Mouse (Mus musculus) kidney, adult 9 months (tissue): ENCODE results near the gene Jup.

Experiments
- DNase-seq: peaks from one replicate; pipeline ENCODE4 v3.0.0; 2022

Gene Jup

DNA sequence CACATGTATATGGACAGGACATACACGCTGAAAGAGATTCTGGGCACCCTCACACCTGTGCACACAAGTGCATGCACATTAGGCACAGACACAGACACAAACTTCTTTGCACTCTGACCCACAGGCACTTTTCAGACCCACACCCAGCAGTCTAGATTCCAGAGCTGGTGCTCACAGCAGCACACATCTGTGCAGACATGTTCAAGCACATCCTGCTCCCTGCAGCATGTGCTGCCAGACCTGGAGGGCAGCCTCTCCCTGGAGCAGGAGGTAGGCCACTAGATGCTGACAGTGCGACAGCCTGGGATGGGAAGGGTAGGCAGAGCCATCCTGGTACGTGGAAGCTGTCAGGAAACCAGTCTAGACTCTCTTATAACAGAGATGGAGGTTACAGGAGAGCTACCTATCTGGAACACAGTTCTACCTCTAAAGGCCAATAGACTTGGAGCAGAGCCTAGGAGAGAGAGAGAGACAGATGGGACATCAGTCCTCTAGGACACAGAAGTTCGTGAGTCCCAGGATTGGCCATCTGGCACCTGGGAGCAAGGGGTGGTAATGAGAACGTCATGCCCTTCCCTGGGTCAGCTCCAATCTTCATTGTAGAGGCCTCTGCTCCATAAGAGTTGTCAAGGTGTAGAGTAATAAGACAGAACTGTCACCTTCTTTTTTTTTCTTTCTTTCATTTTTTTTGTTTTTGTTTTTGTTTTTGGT lies 9.6 kb upstream of the Jup start:
- no peak for DNase-seq

DNA sequence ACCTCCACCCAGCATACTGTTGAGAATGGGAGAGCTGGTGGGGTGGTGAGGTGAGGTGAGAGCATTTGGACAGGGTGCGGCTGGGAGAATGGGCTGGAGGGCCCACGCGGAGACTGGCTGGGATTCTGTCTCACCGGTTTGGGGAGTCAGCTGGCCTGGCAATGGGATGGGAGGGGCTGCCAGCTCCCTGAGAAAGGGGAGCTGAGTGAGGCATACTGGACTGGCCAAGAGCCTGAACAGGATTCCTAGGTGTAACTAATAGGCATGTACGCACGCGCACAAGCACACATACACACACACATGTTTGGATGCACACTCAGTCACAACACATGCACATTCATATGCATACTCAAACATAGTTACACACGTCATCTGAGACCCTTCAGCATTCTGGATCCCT lies 8.7 kb upstream of the Jup start:
- no peak for DNase-seq

DNA sequence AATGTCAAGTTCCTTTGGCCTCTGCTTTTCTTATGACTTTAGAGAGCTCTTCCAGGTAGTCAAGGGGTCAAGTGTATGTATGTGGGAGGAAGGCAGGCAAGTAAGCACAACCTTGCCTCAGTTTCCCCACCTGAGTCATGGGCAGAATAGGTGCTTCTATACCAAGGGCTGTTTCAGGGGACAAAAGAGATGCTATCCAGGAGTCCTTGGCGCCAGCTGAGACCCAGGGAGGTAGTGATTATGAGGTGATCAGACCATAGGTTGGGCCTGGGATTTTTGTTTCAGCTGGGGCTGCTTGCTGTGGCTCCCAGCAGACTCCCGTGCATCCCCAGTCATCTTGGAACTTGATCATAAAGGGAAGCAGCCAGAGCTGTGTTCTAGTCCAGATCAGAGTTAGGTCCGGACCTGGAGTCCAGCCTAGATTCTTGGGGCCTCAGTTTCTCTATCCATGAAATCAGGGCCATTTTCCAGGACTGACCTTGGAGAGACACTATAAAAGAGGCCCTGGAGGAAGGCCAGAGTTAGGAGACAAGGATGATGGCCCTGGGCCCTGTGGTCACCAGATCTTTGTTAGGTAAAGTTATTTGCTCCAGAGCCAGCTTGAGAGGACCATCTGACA lies 7.0 kb upstream of the Jup start:
- no peak for DNase-seq

GRCm38 (mm10) chr11:100403445-100404134 lies 6.0 kb upstream of the Jup start:
- no peak for DNase-seq

DNA sequence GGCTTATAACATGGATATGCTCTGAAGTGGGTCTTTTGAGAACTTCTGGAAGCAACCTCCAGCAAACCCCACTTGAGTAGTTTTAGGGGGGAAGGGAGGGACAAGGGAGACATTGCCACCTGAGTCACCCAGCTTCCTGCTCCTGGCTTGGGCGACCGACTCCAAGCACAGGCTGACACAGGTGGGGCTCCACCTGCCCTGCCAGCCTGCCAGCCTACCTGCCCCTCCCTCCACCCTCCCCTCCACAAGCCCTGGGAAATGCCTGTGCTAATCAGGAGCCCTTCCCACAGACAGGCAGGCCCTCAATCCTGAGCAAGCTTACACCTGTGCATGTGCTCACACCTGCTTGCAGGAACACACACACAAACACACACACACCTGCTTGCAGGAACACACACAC lies 5.1 kb upstream of the Jup start:
- no peak for DNase-seq

- DNase-seq: no peak
Measured at GRCm38 (mm10) chr11:100402240-100402639, 4.7 kb upstream of the Jup start.

- DNase-seq: no peak
Measured at GRCm38 (mm10) chr11:100400842-100401241, 3.3 kb upstream of the Jup start.

DNA sequence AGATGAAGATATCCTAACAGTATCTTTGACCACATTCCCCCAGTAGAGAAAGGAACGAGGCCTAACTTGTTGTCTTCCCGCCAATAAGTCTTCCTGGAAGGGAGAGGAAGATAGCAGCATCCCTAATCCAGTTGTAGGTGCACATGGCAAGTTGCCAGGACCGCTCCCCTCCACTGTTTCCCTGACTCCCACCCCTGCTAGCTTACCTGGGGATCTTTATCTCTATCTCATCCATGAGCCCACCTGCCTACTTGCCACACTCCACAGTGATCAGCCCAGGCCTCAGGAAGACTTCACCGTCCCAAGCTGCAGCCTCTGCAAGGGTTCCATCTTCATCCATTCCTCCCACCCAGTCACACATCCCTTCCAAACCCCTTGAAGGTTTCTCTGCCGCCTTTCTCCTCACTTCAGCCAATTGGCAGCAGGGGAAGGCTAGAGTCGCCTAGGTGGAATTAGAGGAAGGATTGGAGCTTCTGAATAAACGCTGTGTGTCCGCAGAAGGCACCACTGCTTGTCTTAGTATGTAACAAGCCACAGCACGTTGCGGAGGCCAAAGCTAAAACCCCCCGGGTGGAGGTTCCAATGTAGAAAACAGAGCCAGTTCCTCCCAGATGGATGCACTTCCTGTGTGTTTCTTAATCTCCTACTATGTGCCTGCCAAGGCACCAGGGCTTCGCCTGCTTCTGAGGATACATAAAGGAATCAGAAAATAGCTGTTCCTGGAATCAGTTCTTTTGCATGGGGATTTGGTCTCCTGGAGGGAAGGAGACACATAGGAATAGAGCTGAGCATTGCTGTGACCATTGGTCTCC lies 2.4 kb upstream of the Jup start:
- no peak for DNase-seq

DNA sequence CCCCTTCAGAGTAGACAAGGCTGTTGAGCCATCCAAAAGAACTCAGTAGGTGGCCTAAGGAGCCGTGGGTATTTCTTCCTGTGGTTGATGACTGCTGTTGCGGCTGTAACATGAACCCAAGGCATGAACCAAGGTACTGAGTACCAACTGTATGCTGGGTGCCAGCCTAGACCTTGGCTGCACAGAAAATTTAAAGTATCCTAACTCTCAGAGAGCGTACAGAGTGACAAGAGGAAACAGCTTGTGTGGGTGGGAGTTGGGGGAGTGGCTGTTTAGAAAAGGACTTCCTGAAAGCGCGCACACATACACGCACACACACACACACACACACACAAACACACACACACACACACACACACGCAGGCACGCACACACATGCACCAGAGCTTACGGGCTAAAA lies 1.8 kb upstream of the Jup start:
- DNase-seq: no peak

GRCm38 (mm10) chr11:100398517-100398916 lies 954 bp upstream of the Jup start:
- DNase-seq: no peak

- DNase-seq: peak; percentile 78
Measured at GRCm38 (mm10) chr11:100396886-100397599, 520 bp downstream of the Jup start.

DNA sequence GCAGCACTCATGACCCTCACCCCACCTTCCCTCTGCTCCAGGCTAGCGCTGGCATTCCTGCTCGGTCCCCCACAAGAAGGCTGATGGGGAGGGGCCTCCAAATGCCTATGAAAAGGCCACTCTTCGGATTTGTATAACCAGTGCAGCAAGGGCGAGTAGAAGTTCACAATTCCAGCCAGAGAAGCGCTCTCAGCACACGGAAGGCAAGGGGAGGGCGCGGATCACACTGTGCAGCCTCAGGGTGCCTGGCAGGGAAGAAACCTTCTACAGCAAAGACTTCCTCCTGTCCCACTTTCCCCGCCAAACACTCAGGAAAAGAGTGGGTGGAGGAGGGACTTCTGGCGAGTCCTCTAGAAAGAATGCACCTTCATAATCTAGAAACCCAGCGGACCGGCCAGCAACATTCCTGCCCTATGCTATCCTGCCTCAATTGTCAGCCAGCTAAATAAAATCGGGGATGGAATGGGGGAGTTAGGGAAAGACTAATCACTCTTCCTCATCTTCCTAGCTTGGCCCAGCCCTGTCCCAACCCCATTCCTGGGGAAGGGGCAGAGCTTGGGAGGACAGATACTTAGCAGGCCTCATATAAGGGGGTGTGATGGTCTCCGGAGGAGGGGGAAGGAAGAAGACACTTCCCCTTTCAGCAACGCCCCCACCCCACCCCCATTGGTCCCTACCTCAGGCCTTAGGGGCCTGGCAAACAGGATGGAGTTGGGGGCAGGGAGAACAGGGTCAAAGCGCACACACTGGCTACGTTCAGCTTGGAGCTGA lies 1.5 kb downstream of the Jup start:
- peak; percentile 69 for DNase-seq

DNA sequence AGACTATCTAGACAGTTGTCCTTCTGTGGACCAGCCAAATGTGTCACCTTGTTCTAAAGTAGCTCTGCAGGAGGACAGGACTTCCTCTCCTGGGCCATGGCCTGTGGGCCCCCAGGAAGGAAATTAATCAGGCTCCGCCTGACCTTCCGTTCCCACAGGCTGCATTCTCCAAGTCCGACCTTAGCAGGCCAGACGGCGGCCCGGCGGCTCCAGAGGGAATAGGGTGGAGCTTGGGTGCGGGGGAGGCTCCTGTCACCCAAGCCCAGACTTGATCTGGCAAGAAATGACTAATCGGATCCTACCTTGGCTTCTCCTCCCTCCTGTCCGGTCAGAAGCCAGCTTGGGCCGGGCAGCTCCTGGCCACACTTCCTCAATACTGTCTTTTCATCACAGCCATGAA lies 2.4 kb downstream of the Jup start:
- peak; percentile 95 for DNase-seq

DNA sequence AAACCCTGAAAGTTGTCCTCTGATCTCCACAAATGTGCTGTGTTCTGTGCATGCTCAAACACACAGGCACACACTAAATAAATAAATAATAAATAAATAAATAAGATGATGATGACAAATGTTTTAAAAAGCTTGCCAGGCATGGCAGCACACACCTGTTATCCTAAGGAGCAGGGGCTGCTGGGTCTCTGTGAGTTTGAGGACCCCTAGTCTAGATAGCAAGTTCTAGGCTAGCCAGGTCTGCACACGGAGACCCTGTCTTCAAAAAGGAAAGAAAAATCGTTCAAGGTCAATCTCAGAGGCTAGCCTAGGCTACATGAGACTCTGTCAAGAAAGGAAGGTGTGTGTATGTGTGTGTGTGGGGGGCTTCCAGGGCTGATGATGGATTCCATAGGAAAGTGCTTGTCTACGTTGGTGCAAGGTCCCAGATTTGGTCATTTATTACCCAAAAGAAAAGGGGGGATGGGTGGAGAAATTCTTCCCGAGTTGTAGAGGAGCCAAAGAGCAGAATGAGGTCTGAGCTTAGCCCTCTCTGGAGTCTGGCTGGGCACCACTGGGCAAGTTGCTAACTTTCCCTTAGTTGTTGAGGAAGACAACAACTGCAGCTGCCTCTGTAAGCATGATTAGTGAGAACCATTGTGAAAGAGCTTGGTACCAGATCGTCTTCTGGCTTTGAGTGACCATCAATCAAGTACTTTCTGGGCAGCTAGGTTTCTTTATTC lies 3.0 kb downstream of the Jup start:
- peak; percentile 80 for DNase-seq

GRCm38 (mm10) chr11:100393733-100394132 lies 3.8 kb downstream of the Jup start:
- no peak for DNase-seq

GRCm38 (mm10) chr11:100392958-100393357 lies 4.6 kb downstream of the Jup start:
- no peak for DNase-seq

DNA sequence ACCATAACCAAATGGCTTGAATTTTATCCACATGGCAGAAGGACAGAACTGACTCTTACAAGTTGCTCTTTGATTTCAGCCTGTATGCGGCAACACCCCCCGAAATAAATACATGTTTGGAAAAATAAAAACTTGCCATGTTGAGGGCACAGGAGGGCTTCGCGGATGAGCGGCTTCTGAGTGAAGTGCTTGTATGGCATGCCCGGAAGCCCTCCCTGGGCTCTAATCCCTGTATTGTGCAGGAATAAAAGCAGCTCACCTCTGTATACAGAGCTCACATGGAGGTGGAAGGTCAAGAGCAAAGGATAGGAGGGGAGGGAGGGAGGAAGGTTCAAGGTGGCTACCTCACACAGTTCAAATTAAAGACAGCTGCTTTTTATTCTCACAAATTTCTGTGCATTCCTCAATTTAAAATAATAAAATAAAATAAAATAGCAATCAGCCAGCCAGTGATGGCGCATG lies 5.6 kb downstream of the Jup start:
- DNase-seq: no peak

- DNase-seq: peak; percentile 83
Measured at GRCm38 (mm10) chr11:100391081-100391883, 6.3 kb downstream of the Jup start.

GRCm38 (mm10) chr11:100389931-100390445 lies 7.6 kb downstream of the Jup start:
- peak; percentile 70 for DNase-seq

- peak; percentile 90 for DNase-seq
Measured at GRCm38 (mm10) chr11:100388588-100388987, 9.0 kb downstream of the Jup start.
